Mouse (Mus musculus) cerebellum, adult 8-10 months (tissue): Measurements from ENCODE around the gene Dtd1.
A peak's percentile ranks its signal among the peaks of the same experiment; 100 is the strongest.

ENCODE experiments used
- DNase-seq: peaks from one replicate; pipeline ENCODE4 v3.0.0; 2022

Gene Dtd1

GRCm38 (mm10) chr2:144641991-144642390 lies 42.3 kb downstream of the Dtd1 start:
- DNase-seq, result no peak

DNA sequence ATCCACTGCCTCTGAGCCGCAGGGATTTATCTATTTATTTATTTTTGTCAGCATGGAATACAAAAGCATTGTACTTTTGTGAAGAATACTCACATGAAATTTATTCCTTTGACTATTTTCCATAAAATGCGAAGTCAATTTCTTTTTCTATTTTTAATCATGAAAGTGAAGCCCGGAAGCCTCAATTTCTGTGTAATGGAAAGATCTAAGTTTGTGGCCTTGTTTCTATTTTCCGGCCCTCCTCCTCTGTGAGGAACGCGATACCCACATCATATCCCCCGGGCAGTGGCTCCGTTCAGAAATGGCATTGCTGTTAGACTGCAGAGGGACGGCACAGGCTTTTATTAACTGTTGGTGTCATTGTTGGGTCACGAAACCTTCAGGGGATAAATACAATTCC lies 46.7 kb downstream of the Dtd1 start:
- no peak for DNase-seq

DNA sequence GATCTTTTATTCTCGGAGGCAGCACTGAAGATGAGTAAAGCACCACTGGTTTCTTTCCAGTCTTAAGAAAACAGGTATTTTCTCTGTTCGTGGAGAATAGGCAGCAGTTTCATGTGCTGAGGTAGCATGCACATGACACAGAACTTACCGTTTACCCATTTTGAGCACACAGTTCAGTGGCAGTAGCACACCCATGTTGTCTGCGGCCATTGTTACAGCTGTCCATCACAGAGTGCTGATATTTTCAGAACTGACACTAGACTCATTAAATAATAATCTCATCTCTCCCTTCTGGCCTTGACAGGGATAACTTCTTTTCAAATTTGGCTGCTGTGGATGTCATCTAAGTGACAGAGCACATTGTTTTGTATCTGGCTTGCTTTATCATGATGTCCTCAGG lies 47.5 kb downstream of the Dtd1 start:
- DNase-seq, result no peak

DNA sequence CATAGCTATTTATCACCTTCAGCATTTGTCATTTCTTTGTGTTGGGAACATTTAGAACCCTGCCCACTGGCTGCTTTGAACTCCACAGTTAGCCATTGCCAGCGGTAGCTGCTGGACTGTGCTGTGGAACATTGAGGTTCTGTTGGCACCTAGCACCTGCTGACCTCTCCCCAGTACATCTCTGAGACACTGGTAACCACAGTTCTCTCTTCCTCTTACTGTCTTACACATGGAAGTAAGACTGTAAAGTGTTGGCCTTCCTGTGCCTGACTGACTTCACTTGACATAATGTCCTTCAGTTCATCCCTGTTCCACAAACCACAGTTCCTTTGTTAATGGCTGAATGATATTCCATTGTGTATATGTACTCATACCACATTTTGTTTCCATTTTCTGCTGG lies 50.3 kb downstream of the Dtd1 start:
- DNase-seq, result no peak

GRCm38 (mm10) chr2:144652841-144653240 lies 53.1 kb downstream of the Dtd1 start:
- DNase-seq, result peak; percentile 15

DNA sequence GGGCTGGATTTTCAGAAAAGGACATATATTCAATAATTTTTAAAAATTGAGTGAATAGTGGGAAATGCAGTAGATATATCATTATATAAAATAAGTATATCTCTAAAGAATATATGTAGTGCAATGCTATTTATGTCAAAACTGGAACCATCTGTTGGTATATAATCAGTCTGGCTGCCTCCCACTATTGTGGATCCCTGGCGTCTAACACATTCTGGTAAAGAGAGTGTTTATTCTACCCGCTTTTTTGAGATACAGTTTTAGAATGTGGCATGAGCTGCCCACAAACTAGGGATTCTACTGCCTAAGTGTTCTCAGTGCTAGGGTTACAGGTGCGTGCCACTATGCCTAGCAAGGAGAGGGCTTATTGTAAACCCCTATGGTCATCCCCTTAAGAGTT lies 55.6 kb downstream of the Dtd1 start:
- DNase-seq, result no peak

- DNase-seq, result no peak
These were observed 68.8 kb downstream of the Dtd1 start for GRCm38 (mm10) chr2:144668507-144668906.

GRCm38 (mm10) chr2:144670289-144670930 lies 70.7 kb downstream of the Dtd1 start:
- no peak for DNase-seq

DNA sequence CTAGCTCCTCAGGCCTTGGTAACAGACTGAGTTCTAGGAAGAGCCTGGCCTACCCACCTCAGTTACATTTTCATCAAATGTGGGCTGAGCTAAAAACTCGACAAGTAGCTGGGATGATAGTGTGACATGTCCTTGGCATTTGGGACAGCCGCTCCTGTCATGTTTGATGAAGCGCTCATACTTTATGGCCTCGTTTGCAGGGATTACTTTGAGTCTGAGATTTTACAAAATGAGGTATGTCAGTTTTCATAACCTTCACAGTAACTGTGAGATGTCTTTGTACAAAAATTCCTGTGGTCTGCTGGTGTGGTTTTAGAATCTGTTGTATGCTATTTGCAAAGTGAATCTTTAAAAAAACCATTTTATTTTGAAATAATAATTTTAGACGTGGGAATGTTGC lies 72.7 kb downstream of the Dtd1 start:
- DNase-seq, result no peak

DNA sequence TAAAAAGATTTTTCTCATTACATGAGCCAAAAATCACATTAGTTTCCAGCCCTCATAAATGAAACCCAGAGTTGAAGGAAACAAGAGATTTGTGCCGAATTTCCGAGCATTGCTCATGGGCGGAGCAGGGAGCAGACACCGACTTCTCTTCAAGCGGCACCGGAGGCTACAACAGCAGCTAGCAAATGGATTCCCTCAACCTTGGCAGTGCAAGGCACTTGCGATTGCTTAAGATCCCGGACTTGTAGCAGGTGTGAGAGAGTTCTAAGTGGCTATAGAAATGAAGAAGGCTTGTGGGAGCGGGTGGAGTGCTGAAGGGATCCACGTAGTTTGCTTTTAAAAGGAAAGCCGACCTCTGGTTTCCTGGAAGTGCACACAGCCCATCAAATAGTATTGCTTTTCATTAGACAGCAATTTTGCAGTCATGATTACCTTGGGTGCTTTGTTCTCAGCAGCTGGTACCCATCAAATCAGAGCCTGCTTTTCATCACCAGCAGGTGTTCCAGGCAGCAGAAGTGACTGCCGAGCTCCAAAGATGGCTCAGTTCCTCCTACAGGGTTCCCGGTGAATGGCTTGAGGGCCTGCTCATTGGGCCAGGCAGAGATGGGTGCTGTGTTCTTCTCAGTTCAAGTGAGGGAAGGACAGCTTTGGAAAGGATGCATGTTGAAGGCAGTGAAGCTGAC lies 77.0 kb downstream of the Dtd1 start:
- no peak for DNase-seq

DNA sequence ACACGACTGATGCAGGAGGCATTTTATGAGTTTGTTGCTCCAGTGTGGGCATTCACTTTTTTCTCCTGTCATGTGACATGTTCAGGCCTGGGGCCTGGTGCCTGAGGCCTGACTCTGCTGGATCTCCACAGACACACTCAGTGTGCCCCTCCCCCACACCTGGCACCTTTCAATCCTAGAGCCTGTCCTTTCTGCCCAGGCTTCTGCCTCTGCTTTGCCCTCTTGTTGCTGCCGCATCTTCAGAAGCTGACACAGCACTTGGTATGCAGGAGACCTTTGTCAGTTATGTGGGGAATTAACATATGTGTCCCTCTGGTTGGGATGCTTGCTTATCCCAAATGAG lies 77.5 kb downstream of the Dtd1 start:
- DNase-seq, result peak; percentile 18

DNA sequence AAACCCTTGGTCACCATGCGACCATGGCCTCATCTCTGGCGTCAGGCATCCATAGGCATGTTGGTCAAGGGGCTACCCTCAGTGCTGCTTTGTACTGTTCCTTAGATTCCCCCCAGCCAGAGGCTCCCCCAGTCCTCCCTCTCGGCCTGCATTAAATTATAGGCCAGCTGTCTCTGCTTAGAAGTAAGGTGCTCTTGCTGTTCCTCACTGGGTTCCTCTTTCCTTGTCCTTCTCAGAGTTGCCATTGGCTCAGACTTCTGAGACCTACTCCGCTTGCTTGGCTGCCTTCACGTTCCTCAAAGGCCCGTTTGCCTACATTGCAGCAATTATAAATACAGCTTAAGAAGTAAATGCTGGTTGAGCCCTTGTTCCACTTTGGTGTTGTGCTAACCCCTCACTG lies 79.1 kb downstream of the Dtd1 start:
- no peak for DNase-seq

GRCm38 (mm10) chr2:144679394-144679793 lies 79.7 kb downstream of the Dtd1 start:
- DNase-seq, result no peak

- no peak for DNase-seq
These were observed 92.6 kb downstream of the Dtd1 start for GRCm38 (mm10) chr2:144692219-144692732.

DNA sequence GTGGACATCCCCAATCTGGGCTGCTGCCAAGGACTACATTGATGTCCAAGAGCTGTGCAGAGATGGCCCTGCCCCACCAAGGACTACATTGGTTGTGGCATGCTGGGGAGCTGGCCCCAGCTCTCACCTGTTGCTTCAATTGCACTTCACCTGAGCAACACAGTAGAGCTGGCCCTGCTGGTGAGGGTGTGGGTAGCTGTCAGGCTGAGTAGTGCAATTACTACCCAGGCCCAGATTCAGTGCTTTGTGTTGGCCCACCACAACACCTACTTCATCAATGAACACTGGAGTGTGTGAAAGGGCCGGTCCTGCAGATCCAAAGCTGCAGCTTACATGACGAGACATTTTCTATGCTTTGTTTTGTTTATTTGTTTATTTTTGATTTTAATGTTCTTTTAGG lies 93.1 kb downstream of the Dtd1 start:
- no peak for DNase-seq

- DNase-seq, result no peak
These were observed 95.2 kb downstream of the Dtd1 start for GRCm38 (mm10) chr2:144694923-144695322.

DNA sequence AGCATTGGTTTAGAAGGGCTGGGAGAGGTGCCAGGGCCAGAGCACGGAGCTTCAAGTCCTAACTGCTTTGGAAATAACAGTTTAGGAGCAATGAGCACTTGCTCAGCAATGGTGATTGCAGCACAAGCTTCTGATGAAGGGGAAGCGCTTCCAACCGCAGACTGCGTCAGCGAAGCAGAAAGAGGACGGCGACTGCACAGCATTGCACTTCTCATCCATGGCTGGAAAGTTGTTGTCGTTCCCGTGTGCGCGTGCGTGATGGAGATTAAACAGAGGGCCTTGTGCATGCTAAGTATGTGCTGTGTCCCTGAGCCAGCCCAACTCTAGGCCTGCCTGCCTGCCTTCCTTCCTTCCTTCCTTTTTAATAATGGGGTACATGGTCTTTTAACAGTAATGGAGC lies 98.3 kb downstream of the Dtd1 start:
- no peak for DNase-seq

DNA sequence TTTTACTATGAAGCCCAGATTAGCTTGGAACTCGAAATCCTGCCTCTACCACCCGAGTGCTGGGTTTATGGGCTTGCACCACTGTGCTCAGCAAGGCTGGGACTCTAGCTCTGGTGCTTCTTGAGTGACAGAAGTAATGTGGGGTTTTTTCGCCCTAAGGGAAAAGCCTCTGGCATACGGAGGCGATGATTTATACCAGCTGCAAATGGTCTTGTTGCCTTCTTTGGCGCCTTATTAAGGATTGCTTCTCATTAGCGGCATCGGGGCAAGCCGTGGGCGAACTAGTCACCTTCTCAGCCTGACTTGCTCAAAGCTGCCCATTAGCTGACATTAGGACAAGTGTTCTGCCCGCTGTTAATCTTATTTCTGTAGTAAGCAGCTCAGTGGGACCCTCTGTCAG lies 100.9 kb downstream of the Dtd1 start:
- DNase-seq, result no peak

GRCm38 (mm10) chr2:144701415-144702149 lies 101.9 kb downstream of the Dtd1 start:
- DNase-seq, result no peak

DNA sequence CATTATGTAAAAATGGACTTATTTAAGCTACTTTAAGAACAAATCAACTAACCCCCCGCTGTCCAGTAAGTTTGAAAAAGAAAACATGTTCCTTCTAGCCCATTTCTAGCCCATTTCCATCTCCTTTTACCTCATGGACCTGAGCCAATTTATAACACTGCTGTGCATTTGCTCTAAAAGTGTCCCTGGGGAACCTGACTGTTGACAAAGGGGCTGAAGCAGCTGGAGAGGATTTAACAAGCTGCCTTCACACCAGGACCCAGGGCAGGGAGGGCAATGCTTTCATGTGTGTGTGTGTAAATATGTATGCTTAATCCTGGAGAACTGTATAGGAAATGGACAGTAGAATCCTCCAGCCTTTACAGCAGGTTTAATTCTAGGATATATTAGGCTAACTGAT lies 109.6 kb downstream of the Dtd1 start:
- no peak for DNase-seq

GRCm38 (mm10) chr2:144709704-144710103 lies 110.0 kb downstream of the Dtd1 start:
- no peak for DNase-seq

DNA sequence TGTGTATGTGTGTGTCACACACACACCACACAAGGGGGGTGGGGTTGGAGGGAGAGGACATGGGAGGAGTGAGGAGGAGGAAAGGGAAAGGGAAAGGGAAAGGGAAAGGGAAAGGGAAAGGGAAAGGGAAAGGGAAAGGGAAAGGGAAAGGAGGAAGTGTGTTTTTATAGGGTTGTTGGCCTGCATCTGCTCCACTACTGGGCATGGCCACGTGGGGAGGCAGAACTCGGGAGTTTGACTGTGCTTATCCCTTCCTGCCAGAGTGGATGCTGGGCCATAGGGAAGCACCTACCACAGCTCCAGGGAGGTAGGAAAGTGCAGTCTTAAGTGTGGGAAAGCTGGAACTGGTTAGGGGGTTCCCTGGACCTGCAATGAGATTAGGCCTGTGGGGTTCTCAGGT lies 114.9 kb downstream of the Dtd1 start:
- DNase-seq, result no peak

DNA sequence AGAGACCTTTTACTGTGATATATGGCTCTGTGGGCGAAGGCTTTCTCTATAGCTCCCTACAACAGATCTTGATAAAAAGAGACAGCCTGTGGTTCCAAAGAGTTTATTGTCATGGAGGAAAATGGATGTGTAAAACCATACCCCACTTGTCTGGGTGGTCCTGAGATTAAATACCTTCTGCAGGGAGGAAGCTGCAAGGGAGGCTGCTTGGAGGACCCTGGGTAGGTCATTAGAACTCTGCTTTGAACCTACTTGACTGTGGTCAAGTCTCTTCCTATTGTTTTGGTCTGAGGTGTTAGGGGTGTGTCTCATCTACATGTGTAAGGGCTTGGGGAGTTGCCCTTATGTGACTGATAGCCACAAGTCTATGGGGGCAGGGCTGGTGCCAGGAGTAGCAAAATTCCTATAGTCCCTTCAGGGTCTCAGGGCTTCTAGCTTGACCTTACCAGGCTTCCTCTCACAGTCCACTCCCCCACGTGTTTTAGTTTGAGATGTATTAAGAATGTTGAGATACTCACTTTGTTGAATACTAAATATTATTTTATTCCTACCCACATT lies 115.6 kb downstream of the Dtd1 start:
- no peak for DNase-seq

DNA sequence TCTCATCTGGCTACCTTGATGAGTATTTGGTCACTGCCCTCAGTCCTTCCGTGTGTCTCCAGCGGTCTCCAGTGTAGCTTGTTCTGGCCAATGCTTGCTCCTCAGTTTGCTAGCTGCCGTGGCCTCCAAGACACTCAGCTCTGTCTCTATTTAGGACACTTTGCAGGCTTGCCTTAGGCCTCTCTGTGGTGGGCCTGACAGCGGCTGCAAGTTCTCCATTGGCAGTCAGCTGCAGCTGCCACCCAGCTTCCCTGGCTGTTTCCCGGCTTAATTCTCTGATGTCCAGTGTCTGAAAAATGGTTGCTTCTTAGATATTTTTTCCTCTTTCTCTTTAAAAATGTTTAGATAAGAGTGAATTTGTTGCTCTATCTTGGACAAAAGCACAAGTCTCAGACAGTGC lies 116.6 kb downstream of the Dtd1 start:
- no peak for DNase-seq
